Mouse (Mus musculus) forebrain, postnatal 0 days (tissue): ENCODE measurements around the gene Spp1. TPM values are rescaled to one million over a fixed set of nuclear protein-coding genes. Genes with fewer than 3 reads are reported as not detected.

Experiments used
- ATAC-seq: fragments of 200-750 bp; cut with Nextera tagmentation; 2 replicates; pipeline ENCODE4 v1.8.0; 2017; ENCODE audit warnings: mild to moderate bottlenecking, moderate library complexity
- DNase-seq: peaks from one replicate; pipeline ENCODE4 v3.0.0-alpha.2; 2015
- H3K27ac ChIP-seq: fragments of 300-500 bp; sonication (generic); 2 replicates; pipeline ENCODE4 v1.5.1; 2014; ENCODE audit warnings: low read depth, mild to moderate bottlenecking, antibody characterized with exemption, low read length, moderate library complexity, mixed read lengths
- H3K27me3 ChIP-seq: fragments of 300-500 bp; sonication (generic); 2 replicates; pipeline ENCODE4 v1.6.1; 2014; ENCODE audit warnings: mild to moderate bottlenecking, low read length, mixed read lengths; ENCODE audit not compliant: insufficient read depth
- H3K36me3 ChIP-seq: fragments of 300-500 bp; sonication (generic); 2 replicates; pipeline ENCODE4 v1.6.1; 2014; ENCODE audit warnings: mild to moderate bottlenecking, moderate library complexity; ENCODE audit not compliant: insufficient read depth
- H3K4me1 ChIP-seq: fragments of 300-500 bp; sonication (generic); 2 replicates; pipeline ENCODE4 v1.6.1; 2014; ENCODE audit warnings: antibody characterized with exemption; ENCODE audit not compliant: insufficient read depth
- H3K4me2 ChIP-seq: fragments of 300-500 bp; sonication (generic); 2 replicates; pipeline ENCODE4 v1.6.1; 2014; ENCODE audit warnings: low read depth, mild to moderate bottlenecking, moderate library complexity
- H3K4me3 ChIP-seq: fragments of 300-500 bp; sonication (generic); 2 replicates; pipeline ENCODE4 v1.5.1; 2014; ENCODE audit warnings: low read depth, low read length, mixed read lengths
- H3K9ac ChIP-seq: fragments of 300-500 bp; sonication (generic); 2 replicates; pipeline ENCODE4 v1.6.1; 2014; ENCODE audit warnings: mild to moderate bottlenecking
- H3K9me3 ChIP-seq: fragments of 300-500 bp; sonication (generic); 2 replicates; pipeline ENCODE4 v1.6.1; 2016; ENCODE audit warnings: low read length
- CTCF ChIP-seq: sonication (generic); IDR thresholded peaks from 2 replicates; pipeline ENCODE4 v1.5.1; 2016; ENCODE audit warnings: antibody characterized with exemption, control low read depth, low read depth
- WGBS: fragments of 180-500 bp; shearing (Covaris S2); extraction: QIAGEN DNeasy Blood & Tissue Kit; methylation state at CpG from one replicate; pipeline ENCODE4 v1.1.7; 2014; 5-methylcytosine and 5-hydroxymethylcytosine counted together
- polyA plus RNA-seq: library from polyadenylated mRNA; unstranded; fragments of >200 nt; fragmentation: Nextera tagmentation; extraction: Ambion mirVana; gene quantifications from 2 replicates; pipeline ENCODE4 v1.2.1, GENCODE M21; 2015
- total RNA-seq: library from RNA; depleted of rRNA; stranded (reverse); fragments of >200 nt; gene quantifications from 2 replicates; pipeline ENCODE4 v1.2.3, GENCODE M21; 2014

Gene Spp1
- total and polyA plus RNA-seq, 2 experiments from 2014 or later: 67.8 to 80.6 TPM

- H3K4me3 ChIP-seq: no peak overlapping the region
- H3K9me3 ChIP-seq: no peaks in the 10 kb centered on the region
- H3K27ac ChIP-seq: no peak overlapping the region
- WGBS: 28% methylated on average over 3 of the region's 3 CpGs
- no peak overlapping the region for H3K4me2 ChIP-seq
- ATAC-seq: no peak
- no peak overlapping the region for H3K9ac ChIP-seq
- H3K27me3 ChIP-seq: no peaks in the 10 kb centered on the region
- 0 out of 2 replicates have a peak, but pooled peaks cover 7% of the 10 kb centered on the region for H3K4me1 ChIP-seq
- no peaks in the 10 kb centered on the region for H3K36me3 ChIP-seq
- no peak for TF ChIP-seq CTCF
- DNase-seq: no peak
Observed at GRCm38 (mm10) chr5:104449491-104449890, 14.6 kb downstream of the Spp1 start.

- no peaks in the 10 kb centered on the region for H3K27me3 ChIP-seq
- no peak overlapping the region for H3K9ac ChIP-seq
- no peaks in the 10 kb centered on the region for H3K9me3 ChIP-seq
- no peaks in the 10 kb centered on the region for H3K36me3 ChIP-seq
- DNase-seq (no peak), ATAC-seq (peak; percentile 50)
- TF ChIP-seq CTCF: no peak
- WGBS: 37% methylated on average over 1 of the region's 1 CpGs
- 0 out of 2 replicates have a peak, but pooled peaks cover 7% of the 10 kb centered on the region for H3K4me1 ChIP-seq
- H3K4me3 ChIP-seq: no peak overlapping the region
- no peak overlapping the region for H3K4me2 ChIP-seq
- no peak overlapping the region for H3K27ac ChIP-seq
Observed at GRCm38 (mm10) chr5:104453075-104453474, 18.2 kb downstream of the Spp1 start.

- no peak overlapping the region for H3K4me2 ChIP-seq
- ATAC-seq: no peak
- no peaks in the 10 kb centered on the region for H3K36me3 ChIP-seq
- H3K4me1 ChIP-seq: peaks cover 16% of the 10 kb centered on the region; the same call in 1 of the 2 replicates
- H3K9me3 ChIP-seq: no peaks in the 10 kb centered on the region
- 86% methylated on average over 6 of the region's 6 CpGs for WGBS
- no peak for DNase-seq
- H3K9ac ChIP-seq: no peak overlapping the region
- H3K4me3 ChIP-seq: no peak overlapping the region
- no peaks in the 10 kb centered on the region for H3K27me3 ChIP-seq
- no peak overlapping the region for H3K27ac ChIP-seq
- no peak for TF ChIP-seq CTCF
Observed at GRCm38 (mm10) chr5:104454564-104454963, 19.6 kb downstream of the Spp1 start.

- Histone ChIP-seq H3K4me3 (peak within 1 kb of the TSS; percentile 78), H3K4me2 (peak within 1 kb of the TSS; percentile 90), H3K4me1 (peaks cover 20% of the 10 kb centered on the region; the same call in 1 of the 2 replicates), H3K27me3 (no peaks in the 10 kb centered on the region), H3K9ac (peak within 1 kb of the TSS; percentile 95), H3K36me3 (no peaks in the 10 kb centered on the region), H3K9me3 (no peaks in the 10 kb centered on the region), H3K27ac (peak within 1 kb of the TSS; percentile 97)
- ATAC-seq (peak; percentile 81), DNase-seq (peak; percentile 74)
- no peak for TF ChIP-seq CTCF
- WGBS: 11% methylated on average over 46 of the region's 46 CpGs
Observed at GRCm38 (mm10) chr5:104458832-104459705, 24.2 kb downstream of the Spp1 start, which contains the start of gene Pkd2. TSS of gene Pkd2 (plus strand) at chr5:104459450.

DNA sequence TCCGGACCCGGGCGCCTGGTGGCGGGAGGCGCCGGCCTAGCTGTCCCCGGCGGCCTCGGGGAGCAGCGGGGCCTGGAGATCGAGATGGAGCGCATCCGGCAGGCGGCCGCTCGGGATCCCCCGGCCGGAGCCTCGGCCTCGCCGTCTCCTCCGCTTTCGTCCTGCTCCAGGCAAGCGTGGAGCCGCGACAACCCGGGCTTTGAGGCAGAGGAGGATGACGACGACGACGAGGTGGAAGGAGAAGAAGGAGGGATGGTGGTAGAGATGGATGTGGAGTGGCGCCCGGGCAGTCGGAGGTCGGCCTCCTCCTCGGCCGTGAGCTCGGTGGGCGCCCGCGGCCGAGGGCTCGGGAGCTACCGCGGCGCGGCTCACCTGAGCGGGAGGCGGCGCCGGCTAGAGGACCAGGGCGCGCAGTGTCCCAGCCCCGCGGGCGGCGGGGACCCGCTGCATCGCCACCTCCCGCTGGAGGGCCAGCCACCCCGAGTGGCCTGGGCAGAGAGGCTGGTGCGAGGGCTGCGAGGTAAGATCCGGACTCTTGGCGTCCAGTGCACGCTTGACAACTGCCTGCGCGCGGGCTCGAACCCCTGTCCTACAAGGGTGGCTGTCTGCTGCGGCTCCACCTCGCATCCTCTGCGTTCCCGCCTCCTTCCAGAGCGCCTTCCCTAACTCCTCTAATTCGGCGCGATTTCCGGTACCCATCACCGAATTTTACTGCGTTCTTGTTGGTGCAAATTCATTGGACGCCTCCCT is 25.0 kb downstream of the Spp1 start:
- peak overlapping the region; percentile 78 for H3K4me3 ChIP-seq
- WGBS: 2% methylated on average over 79 of the region's 82 CpGs
- no peaks in the 10 kb centered on the region for H3K27me3 ChIP-seq
- H3K9ac ChIP-seq: peak overlapping the region; percentile 95
- ATAC-seq (peak; percentile 78), DNase-seq (peak; percentile 82)
- TF ChIP-seq CTCF: 0 out of 2 replicates have a peak, but pooled peaks have one; percentile 8
- H3K4me1 ChIP-seq: peaks cover 20% of the 10 kb centered on the region; the same call in 1 of the 2 replicates
- no peaks in the 10 kb centered on the region for H3K36me3 ChIP-seq
- peak overlapping the region; percentile 97 for H3K27ac ChIP-seq
- H3K9me3 ChIP-seq: no peaks in the 10 kb centered on the region
- H3K4me2 ChIP-seq: peak overlapping the region; percentile 90

DNA sequence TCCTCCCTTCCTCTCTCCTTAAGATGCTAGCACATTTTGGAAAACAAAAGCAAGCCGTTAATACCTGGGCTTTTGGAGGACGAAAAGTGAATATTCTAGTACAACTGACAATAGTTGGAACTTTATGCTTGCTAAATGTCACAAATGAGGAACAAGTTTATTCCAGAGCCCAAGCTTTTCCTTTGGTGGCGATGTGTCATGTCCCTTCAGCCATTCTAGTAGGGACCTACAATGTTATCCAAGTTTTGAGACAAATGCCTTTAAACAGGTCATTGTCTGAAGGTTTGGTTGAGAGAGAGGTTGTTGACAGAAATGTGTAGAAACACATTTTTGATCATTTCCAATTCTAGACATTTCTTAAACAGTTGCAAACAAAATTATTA is 25.5 kb downstream of the Spp1 start:
- 0 out of 2 replicates have a peak, but pooled peaks cover 4% of the 10 kb centered on the region for H3K36me3 ChIP-seq
- peak overlapping the region; percentile 78 for H3K4me3 ChIP-seq
- DNase-seq (no peak), ATAC-seq (no peak)
- H3K4me2 ChIP-seq: peak overlapping the region; percentile 90
- H3K9ac ChIP-seq: peak overlapping the region; percentile 95
- peaks cover 20% of the 10 kb centered on the region; the same call in 1 of the 2 replicates for H3K4me1 ChIP-seq
- H3K27me3 ChIP-seq: no peaks in the 10 kb centered on the region
- peak overlapping the region; percentile 97 for H3K27ac ChIP-seq
- TF ChIP-seq CTCF: no peak
- 21% methylated on average over 3 of the region's 3 CpGs for WGBS
- no peaks in the 10 kb centered on the region for H3K9me3 ChIP-seq
